Mouse (Mus musculus) forelimb bud, embryonic 11.5 days (tissue): ENCODE data around the gene Ss18l2.
A peak's percentile ranks its signal among the peaks of the same experiment; 100 is the strongest.

ENCODE experiments used
- DNase-seq: peaks from one replicate; pipeline ENCODE4 v3.0.0-alpha.2; 2012; ENCODE audit warnings: low read depth, low spot score

The Ss18l2 gene

DNA sequence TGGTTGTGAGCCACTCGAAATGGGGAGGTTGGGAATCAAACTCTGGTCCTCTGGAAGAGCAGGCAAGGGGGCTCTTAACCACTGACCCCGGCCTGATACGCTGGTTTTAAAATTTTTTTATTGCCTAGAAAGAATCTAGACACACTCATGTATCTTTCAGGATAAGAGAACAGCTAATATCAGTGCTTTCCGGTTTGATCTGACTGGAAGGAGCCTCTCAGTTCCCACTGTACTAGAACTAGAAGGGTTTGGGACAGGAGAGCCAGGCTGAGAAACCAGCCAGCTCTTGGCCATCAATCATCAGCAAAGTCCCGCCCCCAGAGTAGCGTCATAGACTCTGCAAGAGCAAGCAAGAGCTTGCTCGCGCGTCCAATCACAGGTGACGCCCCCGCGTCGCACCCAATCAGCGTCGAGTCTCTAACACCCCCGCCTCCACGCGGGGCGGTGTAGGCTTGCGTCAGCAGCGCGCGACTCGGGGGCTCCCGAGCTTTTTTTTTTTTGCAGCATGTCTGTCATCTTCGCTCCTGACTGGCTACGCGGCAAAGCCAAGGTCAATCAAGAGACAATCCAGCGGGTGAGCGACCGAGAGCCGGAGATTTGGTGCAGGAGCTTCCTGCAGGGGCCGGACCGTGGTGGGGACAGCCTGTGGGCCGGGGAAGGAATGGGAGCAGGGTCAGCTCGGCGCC lies at the start of gene Ss18l2:
Gene Ss18l2 (plus strand): TSS at position 432 of the 686 bp plus-strand sequence.
- DNase-seq = peak; percentile 99

DNA sequence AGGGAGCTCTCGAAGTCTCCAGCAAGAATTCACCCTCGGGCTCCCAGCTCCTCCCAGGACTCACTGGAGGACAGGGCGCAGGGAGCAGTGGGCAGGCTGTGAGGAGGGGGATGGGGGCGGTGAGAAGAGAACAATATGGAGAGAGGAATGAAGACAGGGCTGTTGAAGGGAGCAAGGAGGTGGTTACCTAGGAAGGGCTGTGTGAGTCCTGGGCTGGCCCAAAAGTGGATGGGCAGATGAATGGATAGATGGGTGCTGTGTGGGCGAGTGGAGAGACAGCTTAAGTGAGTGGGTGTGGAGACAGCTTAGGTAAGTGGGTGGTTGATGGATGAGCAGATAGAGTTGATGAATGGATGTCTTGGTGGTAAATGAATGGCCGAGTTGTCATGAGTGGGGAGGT lies 46.7 kb upstream of the Ss18l2 start:
- no peak for DNase-seq

DNA sequence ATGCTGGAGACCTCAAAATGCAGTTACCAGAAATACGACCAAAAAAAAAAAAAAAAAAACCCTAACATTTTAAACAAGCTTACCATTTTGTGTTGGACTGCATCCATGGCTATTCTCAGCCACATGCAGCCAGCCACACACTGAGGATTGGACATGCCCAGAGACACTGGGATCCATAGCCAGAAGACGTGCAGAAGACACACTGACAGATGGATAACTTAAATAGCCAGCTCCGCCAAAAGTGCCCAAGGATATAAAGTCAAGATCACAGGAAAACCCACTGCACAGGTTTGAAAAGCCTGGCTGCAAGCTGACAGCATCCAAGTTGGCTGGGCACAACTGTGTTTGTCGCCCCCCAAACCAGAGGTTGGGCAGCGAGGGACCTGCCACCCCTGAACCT lies 46.0 kb upstream of the Ss18l2 start:
- no peak for DNase-seq

DNA sequence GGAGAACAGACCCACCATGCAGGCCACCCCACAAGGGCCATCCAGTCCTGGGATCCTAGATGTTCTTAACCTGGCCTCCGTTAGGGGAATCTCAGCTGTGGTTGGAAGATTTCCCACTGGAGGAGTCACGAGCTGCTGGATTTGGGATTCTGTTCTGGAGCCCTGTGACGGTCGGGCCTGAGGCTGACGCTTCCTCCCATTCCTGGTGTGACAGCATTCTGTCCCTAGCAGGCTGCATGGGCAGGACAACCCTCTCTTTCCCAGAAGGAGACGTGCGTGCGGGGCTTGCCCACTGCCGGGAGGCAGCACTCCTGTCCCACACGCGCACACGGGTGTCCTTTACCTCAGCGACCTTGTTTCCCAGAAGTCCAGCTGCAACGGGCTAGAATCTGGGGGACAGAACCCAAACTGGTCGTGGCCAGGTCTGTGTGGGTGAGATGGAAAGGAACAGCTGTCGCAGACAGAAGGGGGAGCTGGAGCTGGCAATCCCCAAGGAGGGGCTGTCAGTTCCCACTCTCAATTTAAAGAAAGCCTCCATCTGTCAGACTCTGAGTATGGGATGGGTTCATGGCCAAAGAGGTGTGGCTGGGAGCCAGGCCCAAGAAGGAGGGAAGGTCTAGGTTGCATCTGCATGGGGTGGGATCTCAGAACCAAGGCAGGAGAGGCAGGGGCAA lies 43.0 kb upstream of the Ss18l2 start:
- no peak for DNase-seq

DNA sequence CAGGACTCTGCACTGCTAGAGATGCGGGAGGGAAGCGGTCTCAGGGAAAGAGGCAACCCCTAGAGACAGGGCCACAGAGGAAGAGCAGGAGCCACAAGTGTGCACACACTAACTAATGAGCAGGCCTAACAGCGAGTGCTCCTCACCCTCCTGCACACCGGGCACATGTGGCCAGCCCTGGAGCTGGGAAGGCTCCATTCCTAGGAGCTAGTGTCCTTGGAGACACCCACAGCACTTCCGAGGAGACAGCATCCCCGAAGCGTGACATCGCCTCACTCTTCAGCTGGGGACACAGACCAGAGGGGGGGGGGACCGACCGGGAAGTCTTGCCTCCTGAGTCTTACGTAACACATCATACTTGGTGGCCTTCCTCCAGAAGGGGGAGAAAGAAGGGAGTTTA lies 42.3 kb upstream of the Ss18l2 start:
- DNase-seq = no peak

DNA sequence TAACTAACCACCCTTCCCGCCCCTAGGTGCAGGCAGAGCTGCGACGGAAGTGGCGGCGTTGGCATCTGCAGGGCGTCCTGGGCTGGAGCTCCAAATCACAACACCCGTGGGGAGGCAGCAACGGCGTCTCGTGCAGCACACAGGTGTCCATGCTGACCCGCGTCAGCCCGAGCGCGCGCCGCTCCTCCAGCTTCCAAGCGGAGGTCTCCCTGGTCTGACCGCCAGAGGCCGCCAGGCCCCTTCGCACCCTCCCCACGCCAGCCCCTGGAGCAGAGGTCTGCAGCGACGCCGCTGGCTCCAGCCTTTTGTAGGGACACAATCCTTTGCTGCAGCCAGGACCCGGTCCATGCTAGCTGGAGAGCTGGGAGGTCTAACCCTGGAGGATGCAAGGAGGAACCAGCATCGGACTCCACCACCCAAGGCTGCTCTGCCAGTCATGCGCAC lies 40.8 kb upstream of the Ss18l2 start:
- DNase-seq = peak; percentile 63

DNA sequence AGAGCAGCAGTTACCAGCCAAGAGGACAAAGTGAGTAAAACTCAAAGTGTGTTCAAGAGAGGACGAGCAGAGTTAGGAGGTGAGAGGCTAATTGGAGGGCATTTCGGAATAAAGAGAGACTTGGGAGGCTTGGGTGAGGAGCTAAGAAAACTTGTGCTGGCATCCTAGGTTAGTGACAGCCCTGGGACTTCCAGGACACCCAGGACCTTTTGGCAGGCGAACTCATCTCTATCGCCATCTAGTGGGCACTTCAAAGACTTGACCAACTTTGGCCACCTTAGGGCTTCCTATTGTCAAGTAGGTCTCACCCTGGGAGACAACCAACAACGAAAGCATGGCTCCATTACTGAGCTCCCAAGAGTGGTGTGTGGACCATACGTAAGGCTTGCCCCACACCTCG lies 38.8 kb upstream of the Ss18l2 start:
- DNase-seq = peak; percentile 59

DNA sequence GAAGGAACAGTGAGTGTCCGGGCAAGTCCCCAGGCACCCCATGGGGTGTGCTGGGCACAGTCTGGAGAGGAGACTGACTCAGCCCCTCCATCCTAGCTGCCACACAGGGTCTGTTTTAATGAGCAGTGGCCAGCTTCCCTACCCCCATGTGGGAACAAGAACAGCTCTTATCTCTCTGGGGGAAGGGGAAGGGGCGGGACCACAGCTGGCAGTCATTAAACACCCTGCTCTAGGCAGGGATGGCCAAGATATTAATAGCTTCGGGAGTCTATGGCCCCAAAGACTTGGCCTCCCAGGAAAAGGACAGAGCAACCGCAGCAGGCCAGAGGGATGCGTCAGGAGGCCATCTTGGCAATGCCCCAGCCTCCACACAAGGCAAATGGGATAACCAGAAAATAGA lies 37.8 kb upstream of the Ss18l2 start:
- DNase-seq = no peak

DNA sequence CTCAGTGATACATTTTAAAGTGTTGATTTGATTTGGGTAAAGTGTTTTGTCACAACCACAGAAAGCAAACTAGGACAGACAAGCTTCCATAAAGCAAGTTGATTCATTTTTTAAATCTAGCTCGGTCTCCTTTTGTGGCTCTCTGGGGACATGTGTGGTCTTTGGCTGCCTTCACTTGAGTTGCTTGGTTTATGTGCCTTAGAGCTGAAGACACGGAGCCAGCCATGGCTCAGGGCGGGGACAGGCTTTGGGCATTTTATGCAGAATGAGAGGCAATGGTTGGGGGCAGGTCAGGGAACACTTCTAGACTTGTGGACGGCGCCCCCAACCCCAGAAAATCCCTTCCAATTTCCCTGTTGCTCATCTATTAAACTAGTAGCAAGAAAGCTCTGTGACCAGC lies 36.4 kb upstream of the Ss18l2 start:
- no peak for DNase-seq

DNA sequence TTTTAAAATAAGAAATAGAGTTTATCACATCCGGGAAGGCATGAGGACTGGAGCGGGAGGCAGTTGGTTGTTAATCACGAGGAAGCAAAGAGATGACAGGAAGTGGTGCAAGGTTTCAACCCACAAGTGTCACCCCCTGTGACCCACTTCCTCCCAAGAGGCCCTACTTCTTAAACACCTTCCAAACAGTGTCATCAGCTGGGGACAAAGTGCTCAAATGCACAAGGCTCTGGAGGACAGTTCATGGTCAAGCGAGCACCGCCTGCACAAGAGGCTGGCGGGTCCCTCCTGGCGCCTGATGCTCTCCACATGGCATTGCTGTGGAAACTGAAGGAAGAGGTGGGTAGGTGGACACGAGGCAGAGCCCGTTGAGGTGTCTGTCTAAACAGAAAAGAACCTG lies 35.1 kb upstream of the Ss18l2 start:
- DNase-seq = no peak

DNA sequence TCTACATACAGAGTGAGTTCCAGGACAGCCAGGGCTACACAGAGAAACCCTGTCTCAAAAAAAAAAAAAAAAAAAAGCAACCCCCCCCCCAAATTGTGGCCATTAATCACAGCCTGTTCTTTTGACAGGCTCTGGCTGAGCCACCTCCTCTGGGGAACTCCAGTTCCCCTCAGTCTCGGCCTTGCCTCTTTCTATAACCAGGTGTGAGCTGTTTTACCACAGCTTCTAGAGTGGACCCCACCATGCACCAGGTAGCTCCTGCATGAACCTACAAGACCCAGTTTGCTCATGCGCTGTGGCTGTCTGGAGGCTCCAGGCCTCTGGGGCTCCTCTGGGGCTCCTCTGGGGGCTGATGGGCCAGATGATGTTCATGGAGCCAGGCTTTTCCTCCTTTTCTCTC lies 34.6 kb upstream of the Ss18l2 start:
- DNase-seq = no peak

DNA sequence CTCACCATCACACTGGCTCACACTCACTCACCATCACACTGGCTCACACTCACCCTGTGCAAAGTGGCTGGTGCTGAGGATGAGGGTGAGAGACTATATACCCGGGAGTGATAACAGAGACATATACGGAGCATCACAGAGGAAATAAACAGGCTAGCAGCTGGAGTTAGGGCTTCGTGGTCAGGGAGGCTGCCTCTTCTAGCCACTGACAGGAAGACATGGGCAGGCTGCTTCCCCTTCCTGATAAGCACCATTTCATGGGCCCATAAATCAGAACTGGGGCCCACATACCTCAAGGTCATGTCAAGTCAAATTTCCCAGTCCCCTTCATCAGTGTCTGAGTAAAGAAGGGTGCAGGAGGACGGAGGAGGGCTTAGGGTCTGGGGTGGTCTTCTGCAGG lies 33.1 kb upstream of the Ss18l2 start:
- DNase-seq = no peak

DNA sequence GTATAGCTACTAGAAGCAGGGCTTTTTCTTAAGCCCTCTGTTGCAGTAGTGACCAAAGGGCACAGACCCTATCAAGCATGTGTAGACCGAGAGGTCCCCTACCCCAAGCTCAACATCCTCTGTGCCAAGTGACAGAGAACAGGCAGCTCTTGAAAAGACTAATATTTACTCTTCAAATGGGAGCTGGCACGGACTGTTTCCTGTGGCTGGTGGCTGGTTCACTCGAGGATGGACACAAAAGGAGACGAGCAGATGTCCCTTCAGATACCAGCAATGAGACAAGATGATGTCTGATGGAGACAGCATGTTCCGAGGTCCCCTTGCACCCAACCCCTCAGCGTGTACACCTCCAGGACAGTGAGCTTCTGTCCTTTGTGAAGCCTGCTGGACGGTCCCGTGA lies 32.7 kb upstream of the Ss18l2 start:
- no peak for DNase-seq

DNA sequence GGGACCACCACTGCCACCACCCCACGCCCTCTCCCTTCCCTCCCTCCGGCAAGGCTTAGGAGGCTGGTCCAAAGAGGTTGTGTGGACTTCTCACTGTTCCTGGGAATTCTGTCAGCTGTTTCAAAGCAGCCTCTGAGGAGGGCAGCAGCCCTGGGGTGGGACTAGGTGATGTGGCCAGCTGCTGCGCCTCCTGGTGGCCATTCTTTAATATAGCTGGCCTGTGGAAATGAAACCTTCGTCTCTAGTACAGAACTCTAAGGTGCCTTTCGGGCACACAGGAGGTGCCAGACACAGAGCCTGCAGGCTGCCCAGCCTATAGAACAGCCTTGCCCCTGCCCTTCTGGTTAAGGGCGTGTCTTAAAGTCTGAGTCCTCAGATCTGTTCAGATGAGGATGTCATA lies 30.6 kb upstream of the Ss18l2 start:
- peak; percentile 67 for DNase-seq

DNA sequence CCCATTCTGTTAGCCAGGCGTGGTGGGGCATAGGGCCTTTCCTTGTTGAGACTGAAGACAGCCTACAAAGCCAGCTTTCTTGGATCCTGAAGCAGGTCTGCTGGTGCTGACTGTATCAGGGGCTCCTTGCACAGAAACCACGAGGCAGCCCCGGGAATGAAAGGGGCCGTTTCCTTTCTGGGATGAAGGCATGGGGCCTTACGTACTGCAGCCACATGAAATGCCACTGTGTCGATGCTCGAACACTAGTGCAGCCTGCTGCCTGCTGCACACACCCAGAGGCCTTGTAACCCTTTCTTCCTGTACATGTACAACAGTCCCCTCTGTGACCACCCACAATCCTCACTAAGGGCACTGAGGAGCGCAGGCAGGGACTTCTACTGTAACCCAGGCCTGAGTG lies 28.9 kb upstream of the Ss18l2 start:
- DNase-seq = no peak

DNA sequence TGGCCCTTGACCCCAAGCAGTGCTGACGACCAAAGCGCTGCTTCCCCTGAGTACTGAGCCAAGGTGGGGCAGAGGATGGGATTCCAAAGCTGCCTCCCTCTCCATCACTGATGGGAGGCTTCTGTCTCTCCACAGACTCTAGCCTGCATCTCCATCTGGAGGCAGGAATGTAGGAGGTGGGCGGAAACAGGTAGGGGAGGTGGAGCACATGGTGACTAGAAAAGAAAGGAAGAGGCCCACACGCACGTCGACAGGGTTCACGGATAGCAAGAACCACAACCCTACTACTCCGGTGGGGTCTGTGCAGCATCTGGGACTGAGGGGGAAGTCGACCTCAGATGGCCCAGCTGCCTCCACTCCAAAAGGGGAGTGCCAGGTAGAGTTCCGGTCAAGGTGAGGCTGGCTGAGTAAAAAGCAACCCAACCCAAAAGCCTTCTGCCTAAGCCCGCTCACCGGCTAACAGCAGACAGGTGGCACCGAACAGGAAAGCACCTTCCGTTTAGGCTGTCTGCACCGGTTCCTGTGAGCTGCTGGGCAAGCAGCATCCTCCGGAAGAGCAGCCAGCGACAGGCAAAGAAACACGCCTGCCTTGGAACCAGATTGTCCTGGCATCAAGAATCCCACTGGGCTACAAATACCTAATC lies 28.0 kb upstream of the Ss18l2 start:
- DNase-seq = no peak

DNA sequence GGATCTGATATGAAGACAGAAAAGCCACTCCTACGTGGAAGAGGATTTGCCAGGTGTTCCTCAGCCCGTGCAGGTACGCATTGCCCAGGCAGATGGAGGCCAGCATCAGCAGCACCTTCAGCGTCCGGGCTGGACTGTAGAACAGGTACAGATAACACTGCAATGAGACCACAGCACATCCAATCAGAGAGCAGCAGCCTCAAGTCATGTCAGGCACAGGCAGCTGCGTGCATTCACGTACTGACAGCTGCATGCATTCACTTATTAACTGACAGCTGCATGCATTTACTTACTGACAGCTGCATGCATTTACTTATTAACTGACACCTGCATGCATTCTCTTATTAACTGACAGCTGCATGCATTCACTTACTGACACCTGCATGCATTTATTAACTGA lies 25.4 kb upstream of the Ss18l2 start:
- DNase-seq = no peak

DNA sequence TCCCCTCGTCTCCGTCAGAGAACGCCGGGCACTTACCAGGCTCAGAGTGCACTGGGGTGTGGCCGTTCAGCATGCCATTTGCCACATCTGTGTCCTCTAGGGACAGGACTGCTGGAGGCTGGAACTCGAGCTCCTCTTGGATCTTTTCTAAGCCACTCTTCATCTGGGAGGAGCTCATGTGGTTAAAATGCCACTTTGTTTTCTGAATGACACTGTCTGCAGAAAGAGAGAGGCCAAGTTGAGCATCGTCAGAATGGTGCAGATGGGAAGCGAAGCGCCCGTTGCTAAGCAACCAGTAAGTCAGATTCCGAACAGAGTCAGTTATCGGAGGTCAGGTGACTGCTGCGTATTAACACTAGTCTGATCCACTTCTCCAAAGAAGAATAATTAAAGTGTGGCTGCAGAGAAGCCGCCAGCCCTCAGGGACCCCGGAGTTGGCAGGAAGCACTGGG lies 19.9 kb upstream of the Ss18l2 start:
- no peak for DNase-seq

DNA sequence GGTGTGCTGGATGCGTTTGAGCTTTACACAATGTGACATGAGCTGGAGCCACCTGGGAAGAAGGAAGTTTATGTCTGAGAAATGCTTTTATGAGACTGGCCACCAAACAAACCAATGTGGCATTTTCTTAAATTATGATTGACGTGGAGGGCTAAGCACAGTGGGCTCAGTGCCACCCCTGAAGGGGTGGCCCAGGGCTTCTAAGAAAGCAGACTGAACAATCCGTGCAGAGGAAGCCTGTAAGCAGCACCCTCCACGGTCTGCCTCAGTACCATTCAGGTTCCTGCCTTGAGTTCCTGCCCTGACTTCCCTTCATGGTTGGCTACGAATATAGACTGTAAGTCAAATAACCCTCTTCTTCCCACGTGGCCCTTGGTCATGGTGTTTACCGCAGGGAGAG lies 19.4 kb upstream of the Ss18l2 start:
- no peak for DNase-seq

DNA sequence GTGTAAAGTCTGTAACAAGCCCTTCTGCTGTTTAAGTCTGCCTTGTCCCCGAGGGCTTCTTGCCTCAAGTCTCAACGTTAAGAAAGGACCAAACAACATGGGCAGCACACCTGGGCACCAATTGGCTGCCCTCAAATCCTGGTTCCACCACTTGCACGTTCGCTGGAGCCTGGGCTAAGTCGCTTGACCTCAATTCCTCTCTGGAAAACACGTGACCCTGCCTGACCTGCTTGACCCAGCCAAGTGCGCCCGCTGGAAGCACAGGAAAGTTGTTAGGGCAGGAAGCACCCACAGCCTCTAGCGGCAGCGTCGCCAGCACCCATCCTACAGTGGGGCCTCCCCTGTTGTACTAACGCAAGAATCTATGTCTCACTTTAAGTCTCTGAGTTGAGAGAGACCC lies 15.4 kb upstream of the Ss18l2 start:
- DNase-seq = no peak

DNA sequence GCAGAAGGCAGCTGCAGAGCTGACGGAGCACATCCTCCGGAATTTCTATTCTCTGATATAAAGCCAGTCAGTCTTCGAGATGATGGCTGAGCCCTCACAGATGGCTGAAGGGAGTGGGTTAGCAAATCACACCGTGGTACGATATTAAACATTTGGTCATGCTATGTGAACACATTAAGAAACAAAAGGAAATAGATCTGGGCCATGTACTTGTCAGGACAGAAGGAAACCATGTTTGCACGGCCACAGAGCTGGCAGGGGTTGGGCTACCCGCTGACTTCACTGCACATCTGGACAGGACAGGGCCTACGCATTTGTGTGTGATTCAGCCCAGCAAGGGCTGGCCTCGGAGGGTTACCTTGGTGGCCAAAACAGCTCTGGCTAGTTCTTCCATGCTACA lies 13.5 kb upstream of the Ss18l2 start:
- DNase-seq = no peak

DNA sequence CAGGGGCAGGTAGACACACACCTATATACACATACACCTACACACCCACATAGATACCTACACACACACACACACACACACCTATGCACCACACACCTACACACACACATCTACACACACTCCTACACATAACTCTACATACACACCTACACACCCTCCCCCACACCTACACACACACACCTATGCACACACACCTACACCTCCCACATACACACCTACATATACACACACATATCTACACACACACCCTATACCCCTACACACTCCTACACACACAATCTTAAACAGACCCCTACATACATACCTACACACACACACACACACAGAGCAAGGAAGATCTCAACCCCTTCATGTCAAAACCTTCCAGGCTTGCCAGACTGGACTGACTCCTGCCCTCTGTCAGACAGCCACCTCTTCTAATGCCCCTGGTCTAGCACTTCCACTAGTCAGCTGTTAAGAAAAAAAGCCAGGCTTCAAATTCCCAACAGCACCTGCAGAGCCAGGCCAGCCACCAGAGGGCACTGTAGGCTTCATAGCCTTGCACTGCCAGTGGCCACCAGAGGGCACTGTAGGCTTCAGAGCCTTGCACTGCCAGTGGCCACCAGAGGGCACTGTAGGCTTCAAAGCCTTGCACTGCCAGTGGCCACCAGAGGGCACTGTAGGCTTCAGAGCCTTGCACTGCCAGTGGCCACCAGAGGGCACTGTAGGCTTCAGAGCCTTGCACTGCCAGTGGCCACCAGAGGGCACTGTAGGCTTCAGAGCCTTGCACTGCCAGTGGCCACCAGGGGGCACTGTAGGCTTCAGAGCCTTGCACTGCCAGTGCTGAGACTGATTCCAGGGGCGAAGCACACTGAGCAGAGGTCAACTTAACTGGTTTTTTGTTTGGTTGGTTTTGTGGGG lies 12.7 kb upstream of the Ss18l2 start:
- no peak for DNase-seq
